Mouse (Mus musculus) liver, postnatal 0 days (tissue): ENCODE data around the gene Cops9. TPM values are rescaled to one million over a fixed set of nuclear protein-coding genes. Genes with fewer than 3 reads are reported as not detected.

Source experiments
- ATAC-seq: fragments of 200-750 bp; cut with Nextera tagmentation; 2 replicates; pipeline ENCODE4 v1.8.0; 2017; ENCODE audit warnings: mild to moderate bottlenecking, moderate library complexity
- DNase-seq: peaks from one replicate; pipeline ENCODE4 v3.0.0-alpha.2; 2016
- H3K27ac ChIP-seq: fragments of 300-500 bp; sonication (generic); 2 replicates; pipeline ENCODE4 v1.5.1; 2014; ENCODE audit warnings: antibody characterized with exemption, moderate library complexity, mild to moderate bottlenecking, low read depth
- H3K27me3 ChIP-seq: fragments of 300-500 bp; sonication (generic); 2 replicates; pipeline ENCODE4 v1.6.1; 2014; ENCODE audit warnings: low read length, control low read depth, mixed read lengths; ENCODE audit not compliant: insufficient read depth
- H3K36me3 ChIP-seq: fragments of 300-500 bp; sonication (generic); replicated peaks from 2 replicates; pipeline ENCODE4 v1.6.1; 2014; ENCODE audit warnings: mild to moderate bottlenecking, control low read depth, low read length, moderate library complexity, mixed read lengths; ENCODE audit not compliant: insufficient read depth
- H3K4me1 ChIP-seq: fragments of 300-500 bp; sonication (generic); 2 replicates; pipeline ENCODE4 v1.6.1; 2014; ENCODE audit warnings: antibody characterized with exemption, mild to moderate bottlenecking, control low read depth; ENCODE audit not compliant: insufficient read depth
- H3K4me2 ChIP-seq: fragments of 300-500 bp; sonication (generic); 2 replicates; pipeline ENCODE4 v1.6.1; 2014; ENCODE audit warnings: low read depth, mild to moderate bottlenecking, low read length, moderate library complexity, mixed read lengths
- H3K4me3 ChIP-seq: fragments of 300-500 bp; sonication (generic); 2 replicates; pipeline ENCODE4 v1.5.1; 2014; ENCODE audit warnings: low read depth, low read length
- H3K9ac ChIP-seq: fragments of 300-500 bp; sonication (generic); replicated peaks from 2 replicates; pipeline ENCODE4 v1.6.1; 2014; ENCODE audit warnings: mild to moderate bottlenecking, moderate library complexity
- H3K9me3 ChIP-seq: fragments of 300-500 bp; sonication (generic); 2 replicates; pipeline ENCODE4 v1.6.1; 2016; ENCODE audit warnings: mild to moderate bottlenecking, control low read depth, low read length, mixed read lengths
- CTCF ChIP-seq: sonication (generic); IDR thresholded peaks from 2 replicates; pipeline ENCODE4 v1.5.1; 2016; ENCODE audit warnings: antibody characterized with exemption, low read depth
- EP300 ChIP-seq: IDR thresholded peaks from 2 replicates; pipeline ENCODE4 v1.6.1; 2016; ENCODE audit warnings: antibody characterized with exemption, low read depth, mild to moderate bottlenecking
- WGBS: fragments of 180-500 bp; shearing (Covaris S2); extraction: QIAGEN DNeasy Blood & Tissue Kit; methylation state at CpG from one replicate; pipeline ENCODE4 v1.1.7; 2014; ENCODE audit not compliant: insufficient replicate concordance; 5-methylcytosine and 5-hydroxymethylcytosine counted together
- polyA plus RNA-seq: library from polyadenylated mRNA; unstranded; fragments of >200 nt; fragmentation: Nextera tagmentation; extraction: Ambion mirVana; gene quantifications from 2 replicates; pipeline ENCODE4 v1.2.1, GENCODE M21; 2015

The Cops9 gene
- polyA plus RNA-seq, 1 experiment from 2014 or later: 222 TPM

- Histone ChIP-seq H3K27me3 (no peaks in the 10 kb centered on the region), H3K27ac (no peak overlapping the region), H3K9ac (no peak overlapping the region), H3K4me2 (peak overlapping the region; percentile 50), H3K36me3 (no peaks in the 10 kb centered on the region), H3K4me3 (peak overlapping the region; percentile 19; the same call in 1 of the 2 replicates), H3K9me3 (no peaks in the 10 kb centered on the region), H3K4me1 (peaks cover 8% of the 10 kb centered on the region; the same call in 1 of the 2 replicates)
- no peak for TF ChIP-seq EP300
- TF ChIP-seq CTCF: no peak
- ATAC-seq: 0 out of 2 replicates have a peak, but pooled peaks have one; percentile 33
- 21% methylated on average over 10 of the region's 10 CpGs for WGBS
- no peak for DNase-seq
Observed at GRCm38 (mm10) chr1:92648197-92648596, 6.4 kb upstream of the Cops9 start.

- ATAC-seq (peak; percentile 56; the same call in 1 of the 2 replicates), DNase-seq (peak; percentile 81)
- Histone ChIP-seq H3K27me3 (no peaks in the 10 kb centered on the region), H3K9ac (no peak overlapping the region), H3K4me1 (peaks cover 8% of the 10 kb centered on the region; the same call in 1 of the 2 replicates), H3K36me3 (no peaks in the 10 kb centered on the region), H3K4me3 (peak overlapping the region; percentile 19; the same call in 1 of the 2 replicates), H3K9me3 (no peaks in the 10 kb centered on the region), H3K4me2 (peak overlapping the region; percentile 50), H3K27ac (no peak overlapping the region)
- TF ChIP-seq EP300: no peak
- TF ChIP-seq CTCF: peak; percentile 89
- WGBS: 16% methylated on average over 8 of the region's 8 CpGs
Observed at GRCm38 (mm10) chr1:92647752-92648151, 6.0 kb upstream of the Cops9 start.

DNA sequence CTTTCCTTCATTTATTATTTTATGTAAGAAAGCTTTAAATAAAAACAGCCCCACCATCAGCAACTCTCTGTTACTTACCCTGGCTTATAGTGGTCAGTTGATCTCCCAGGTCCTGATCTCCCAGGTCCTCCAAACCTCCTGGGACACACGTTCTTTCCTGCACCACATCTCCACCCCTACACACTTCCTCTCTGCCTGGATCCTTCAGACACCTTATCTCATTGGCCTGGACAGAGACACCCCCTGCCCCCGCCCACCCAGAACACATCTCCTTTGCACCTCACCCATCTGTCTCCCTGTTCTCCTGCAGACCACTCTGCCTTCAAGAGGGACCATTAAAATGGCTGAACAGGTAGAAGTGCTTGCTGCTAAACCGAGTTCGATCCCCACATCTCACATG lies 5.2 kb upstream of the Cops9 start:
- H3K27ac ChIP-seq: no peak overlapping the region
- peaks cover 12% of the 10 kb centered on the region for H3K4me1 ChIP-seq
- 60% methylated on average over 4 of the region's 4 CpGs for WGBS
- no peak for ATAC-seq
- H3K27me3 ChIP-seq: no peaks in the 10 kb centered on the region
- H3K4me2 ChIP-seq: no peak overlapping the region
- DNase-seq: peak; percentile 8
- H3K9me3 ChIP-seq: no peaks in the 10 kb centered on the region
- H3K4me3 ChIP-seq: no peak overlapping the region
- no peaks in the 10 kb centered on the region for H3K36me3 ChIP-seq
- TF ChIP-seq CTCF: no peak
- no peak overlapping the region for H3K9ac ChIP-seq

GRCm38 (mm10) chr1:92646601-92647000 lies 4.8 kb upstream of the Cops9 start:
- H3K27me3 ChIP-seq: no peaks in the 10 kb centered on the region
- H3K27ac ChIP-seq: no peak overlapping the region
- no peak overlapping the region for H3K9ac ChIP-seq
- ATAC-seq (no peak), DNase-seq (peak; percentile 9)
- H3K4me2 ChIP-seq: no peak overlapping the region
- H3K4me3 ChIP-seq: no peak overlapping the region
- no peaks in the 10 kb centered on the region for H3K9me3 ChIP-seq
- 68% methylated on average over 7 of the region's 7 CpGs for WGBS
- H3K4me1 ChIP-seq: peaks cover 13% of the 10 kb centered on the region
- no peak for TF ChIP-seq CTCF
- no peak for TF ChIP-seq EP300
- H3K36me3 ChIP-seq: no peaks in the 10 kb centered on the region

DNA sequence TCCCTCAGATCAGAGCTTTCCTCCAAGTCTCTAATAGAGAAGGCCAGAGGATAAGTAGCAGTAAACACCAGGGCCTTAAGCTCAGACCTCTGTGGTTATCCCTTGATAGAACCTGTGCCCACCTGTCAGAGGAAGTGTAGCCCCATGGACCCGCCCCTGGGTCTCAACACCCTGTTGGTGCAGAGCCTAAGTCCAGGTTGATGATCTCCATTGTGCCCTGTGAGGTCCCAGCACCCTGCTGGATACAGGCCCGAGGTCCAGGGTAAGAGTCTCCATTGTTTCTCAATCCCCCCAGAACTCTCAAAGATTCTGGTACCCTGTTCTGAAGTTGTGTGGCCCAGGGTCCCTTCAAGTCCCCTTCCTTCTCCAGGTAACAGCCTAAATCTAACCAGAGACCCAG lies 4.3 kb upstream of the Cops9 start:
- Histone ChIP-seq H3K36me3 (no peaks in the 10 kb centered on the region), H3K4me3 (no peak overlapping the region), H3K27ac (no peak overlapping the region), H3K4me2 (no peak overlapping the region), H3K9me3 (no peaks in the 10 kb centered on the region), H3K27me3 (no peaks in the 10 kb centered on the region), H3K4me1 (peaks cover 14% of the 10 kb centered on the region), H3K9ac (no peak overlapping the region)
- 63% methylated on average over 2 of the region's 2 CpGs for WGBS
- peak; percentile 9 for DNase-seq
- ATAC-seq: no peak
- TF ChIP-seq EP300: no peak
- TF ChIP-seq CTCF: no peak

DNA sequence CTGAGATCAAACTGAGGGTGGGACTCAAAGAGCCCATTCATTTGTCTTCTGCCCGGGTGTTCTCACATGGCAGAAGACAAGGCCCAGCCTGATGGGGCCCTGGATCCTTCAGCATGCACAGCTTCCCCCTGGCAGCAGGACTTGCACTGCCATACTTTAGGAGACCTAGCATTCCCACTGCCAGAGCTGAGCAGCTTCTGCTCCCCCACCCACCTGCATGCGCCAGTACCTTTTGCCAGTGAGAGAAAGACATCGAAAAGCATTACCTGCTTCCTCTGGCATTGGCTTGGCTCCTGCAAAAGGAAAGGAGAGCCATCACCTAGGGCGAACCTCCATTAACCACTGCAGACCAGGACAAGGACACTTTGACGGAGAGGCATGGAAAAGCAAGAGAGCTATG lies 3.1 kb upstream of the Cops9 start:
- Histone ChIP-seq H3K9ac (no peak overlapping the region), H3K4me3 (no peak overlapping the region), H3K27ac (no peak overlapping the region), H3K27me3 (no peaks in the 10 kb centered on the region), H3K4me1 (peaks cover 26% of the 10 kb centered on the region), H3K4me2 (no peak overlapping the region), H3K36me3 (no peaks in the 10 kb centered on the region), H3K9me3 (no peaks in the 10 kb centered on the region)
- ATAC-seq (no peak), DNase-seq (peak; percentile 8)
- WGBS: 87% methylated on average over 5 of the region's 5 CpGs
- TF ChIP-seq EP300: no peak
- TF ChIP-seq CTCF: no peak

GRCm38 (mm10) chr1:92643691-92644090 lies 1.9 kb upstream of the Cops9 start:
- TF ChIP-seq EP300 (no peak), CTCF (no peak)
- Histone ChIP-seq H3K4me3 (no peak overlapping the region), H3K27ac (no peak overlapping the region), H3K4me2 (no peak overlapping the region), H3K36me3 (peaks cover 7% of the 10 kb centered on the region; the same call in 1 of the 2 replicates), H3K27me3 (no peaks in the 10 kb centered on the region), H3K4me1 (peaks cover 27% of the 10 kb centered on the region), H3K9ac (no peak overlapping the region), H3K9me3 (no peaks in the 10 kb centered on the region)
- DNase-seq (peak; percentile 10), ATAC-seq (no peak)
- 68% methylated on average over 4 of the region's 4 CpGs for WGBS
